Mouse (Mus musculus) limb, embryonic 14.5 days (tissue): ENCODE measurements around the gene Fam185a. TPM values are rescaled to one million over a fixed set of nuclear protein-coding genes. Genes with fewer than 3 reads are reported as not detected.

Experiments
- ATAC-seq: fragments of 200-750 bp; cut with Nextera tagmentation; 2 replicates; pipeline ENCODE4 v1.8.0; 2017; ENCODE audit warnings: low read depth, moderate number of reproducible peaks, moderate TSS enrichment; ENCODE audit not compliant: low FRiP score
- DNase-seq: peaks from one replicate; pipeline ENCODE4 v3.0.0-alpha.2; 2015; ENCODE audit warnings: low spot score
- H3K27ac ChIP-seq: fragments of 300-500 bp; sonication (generic); replicated peaks from 2 replicates; pipeline ENCODE4 v1.5.1; 2014; ENCODE audit warnings: low read depth, mild to moderate bottlenecking, low read length, moderate library complexity, mixed read lengths
- H3K27me3 ChIP-seq: fragments of 300-500 bp; sonication (generic); 2 replicates; pipeline ENCODE4 v1.6.1; 2014; ENCODE audit warnings: low read length, mixed read lengths; ENCODE audit not compliant: control insufficient read depth, insufficient read depth
- H3K36me3 ChIP-seq: fragments of 300-500 bp; sonication (generic); 2 replicates; pipeline ENCODE4 v1.6.1; 2014; ENCODE audit warnings: mild to moderate bottlenecking, low read length, moderate library complexity, mixed read lengths; ENCODE audit not compliant: control insufficient read depth, insufficient read depth
- H3K4me1 ChIP-seq: fragments of 300-500 bp; sonication (generic); 2 replicates; pipeline ENCODE4 v1.6.1; 2014; ENCODE audit warnings: antibody characterized with exemption, low read length, mixed read lengths; ENCODE audit not compliant: control insufficient read depth, insufficient read depth
- H3K4me2 ChIP-seq: fragments of 300-500 bp; sonication (generic); replicated peaks from 2 replicates; pipeline ENCODE4 v1.6.1; 2014; ENCODE audit warnings: low read depth, mild to moderate bottlenecking, low read length, moderate library complexity; ENCODE audit not compliant: severe bottlenecking
- H3K4me3 ChIP-seq: fragments of 300-500 bp; sonication (generic); replicated peaks from 2 replicates; pipeline ENCODE4 v1.5.1; 2014; ENCODE audit warnings: low read length
- H3K9ac ChIP-seq: fragments of 300-500 bp; sonication (generic); 2 replicates; pipeline ENCODE4 v1.6.1; 2014; ENCODE audit warnings: mild to moderate bottlenecking, low read depth, low read length, moderate library complexity; ENCODE audit not compliant: severe bottlenecking
- H3K9me3 ChIP-seq: fragments of 300-500 bp; sonication (generic); 2 replicates; pipeline ENCODE4 v1.6.1; 2016; ENCODE audit warnings: low read length; ENCODE audit not compliant: control insufficient read depth
- POLR2A ChIP-seq: fragments of 200-500 bp; IDR thresholded peaks from 2 replicates; pipeline ENCODE4 v1.8.0; 2012; ENCODE audit warnings: inconsistent platforms, mild to moderate bottlenecking, moderate library complexity, borderline replicate concordance; ENCODE audit not compliant: insufficient read depth, insufficient read length; ENCODE audit errors: extremely low read depth
- WGBS: fragments of 180-500 bp; shearing (Covaris S2); extraction: QIAGEN DNeasy Blood & Tissue Kit; methylation state at CpG from one replicate; pipeline ENCODE4 v1.1.7; 2014; 5-methylcytosine and 5-hydroxymethylcytosine counted together
- polyA plus RNA-seq, 2 experiments: library from polyadenylated mRNA; depleted of rRNA in 1 of 2; stranded (reverse) in 1 of 2; unstranded in 1 of 2; fragments of >200 nt; fragmentation: Nextera tagmentation in 1 of 2; extraction: Ambion mirVana in 1 of 2; gene quantifications; 2 replicates each; pipeline versions ENCODE4 v1.2.1 to v1.2.3; 2012 to 2014

The Fam185a gene
- polyA plus RNA-seq, 2 experiments, result 4.4 to 4.9 TPM

- 72% methylated on average over 5 of the region's 5 CpGs for WGBS
- DNase-seq (no peak), ATAC-seq (no peak)
- Histone ChIP-seq H3K4me2 (no peak overlapping the region), H3K27ac (peak overlapping the region; percentile 33; the same call in 1 of the 2 replicates), H3K4me1 (peaks cover 42% of the 10 kb centered on the region), H3K27me3 (no peaks in the 10 kb centered on the region), H3K36me3 (no peaks in the 10 kb centered on the region), H3K4me3 (no peak overlapping the region), H3K9ac (no peak overlapping the region), H3K9me3 (no peaks in the 10 kb centered on the region)
- TF ChIP-seq POLR2A, result no peak
Measured at GRCm38 (mm10) chr5:21488506-21488905, 63.7 kb downstream of the Fam185a start.

- no peak for ATAC-seq
Measured at GRCm38 (mm10) chr5:21489135-21489534, 64.4 kb downstream of the Fam185a start.

GRCm38 (mm10) chr5:21491469-21491868 lies 66.7 kb downstream of the Fam185a start:
- no peak for ATAC-seq
- H3K4me2 ChIP-seq, result no peak overlapping the region

More at GRCm38 (mm10) chr5:21489135-21489534, 64.4 kb downstream of the Fam185a start:
- no peak for DNase-seq
- Histone ChIP-seq H3K27me3 (no peaks in the 10 kb centered on the region), H3K9me3 (no peaks in the 10 kb centered on the region), H3K4me2 (no peak overlapping the region), H3K27ac (peak overlapping the region; percentile 33; the same call in 1 of the 2 replicates), H3K4me1 (peaks cover 40% of the 10 kb centered on the region), H3K36me3 (no peaks in the 10 kb centered on the region), H3K9ac (no peak overlapping the region), H3K4me3 (no peak overlapping the region)
- TF ChIP-seq POLR2A, result no peak
- WGBS, result 58% methylated on average over 4 of the region's 4 CpGs

GRCm38 (mm10) chr5:21492213-21492612 lies 67.5 kb downstream of the Fam185a start:
- no peak for ATAC-seq

More at GRCm38 (mm10) chr5:21491469-21491868, 66.7 kb downstream of the Fam185a start:
- no peaks in the 10 kb centered on the region for H3K9me3 ChIP-seq
- H3K4me3 ChIP-seq, result no peak overlapping the region
- no peaks in the 10 kb centered on the region for H3K36me3 ChIP-seq
- no peaks in the 10 kb centered on the region for H3K27me3 ChIP-seq
- no peak overlapping the region for H3K9ac ChIP-seq
- H3K4me1 ChIP-seq, result peaks cover 41% of the 10 kb centered on the region
- DNase-seq, result no peak
- no peak overlapping the region for H3K27ac ChIP-seq
- TF ChIP-seq POLR2A, result no peak
- 93% methylated on average over 2 of the region's 2 CpGs for WGBS

GRCm38 (mm10) chr5:21493294-21493999 lies 68.7 kb downstream of the Fam185a start:
- Histone ChIP-seq H3K4me1 (peaks cover 39% of the 10 kb centered on the region), H3K27me3 (no peaks in the 10 kb centered on the region), H3K4me2 (no peak overlapping the region), H3K9ac (no peak overlapping the region), H3K9me3 (no peaks in the 10 kb centered on the region), H3K4me3 (no peak overlapping the region), H3K36me3 (no peaks in the 10 kb centered on the region), H3K27ac (no peak overlapping the region)
- ATAC-seq (no peak), DNase-seq (no peak)
- no peak for TF ChIP-seq POLR2A
- WGBS, result 66% methylated on average over 8 of the region's 8 CpGs

More at GRCm38 (mm10) chr5:21492213-21492612, 67.5 kb downstream of the Fam185a start:
- H3K27ac ChIP-seq, result no peak overlapping the region
- no peak for DNase-seq
- H3K4me2 ChIP-seq, result no peak overlapping the region
- H3K36me3 ChIP-seq, result no peaks in the 10 kb centered on the region
- TF ChIP-seq POLR2A, result no peak
- H3K4me1 ChIP-seq, result peaks cover 43% of the 10 kb centered on the region
- 56% methylated on average over 3 of the region's 3 CpGs for WGBS
- no peak overlapping the region for H3K9ac ChIP-seq
- H3K27me3 ChIP-seq, result no peaks in the 10 kb centered on the region
- H3K9me3 ChIP-seq, result no peaks in the 10 kb centered on the region
- no peak overlapping the region for H3K4me3 ChIP-seq
